Mouse (Mus musculus): ENCODE results near the gene Anks1. TPM values are rescaled to one million over a fixed set of nuclear protein-coding genes. Genes with fewer than 3 reads are reported as not detected.

Gene Anks1
- polyA plus RNA-seq, 1 experiment from 2014 or later = 11.5 TPM

DNA sequence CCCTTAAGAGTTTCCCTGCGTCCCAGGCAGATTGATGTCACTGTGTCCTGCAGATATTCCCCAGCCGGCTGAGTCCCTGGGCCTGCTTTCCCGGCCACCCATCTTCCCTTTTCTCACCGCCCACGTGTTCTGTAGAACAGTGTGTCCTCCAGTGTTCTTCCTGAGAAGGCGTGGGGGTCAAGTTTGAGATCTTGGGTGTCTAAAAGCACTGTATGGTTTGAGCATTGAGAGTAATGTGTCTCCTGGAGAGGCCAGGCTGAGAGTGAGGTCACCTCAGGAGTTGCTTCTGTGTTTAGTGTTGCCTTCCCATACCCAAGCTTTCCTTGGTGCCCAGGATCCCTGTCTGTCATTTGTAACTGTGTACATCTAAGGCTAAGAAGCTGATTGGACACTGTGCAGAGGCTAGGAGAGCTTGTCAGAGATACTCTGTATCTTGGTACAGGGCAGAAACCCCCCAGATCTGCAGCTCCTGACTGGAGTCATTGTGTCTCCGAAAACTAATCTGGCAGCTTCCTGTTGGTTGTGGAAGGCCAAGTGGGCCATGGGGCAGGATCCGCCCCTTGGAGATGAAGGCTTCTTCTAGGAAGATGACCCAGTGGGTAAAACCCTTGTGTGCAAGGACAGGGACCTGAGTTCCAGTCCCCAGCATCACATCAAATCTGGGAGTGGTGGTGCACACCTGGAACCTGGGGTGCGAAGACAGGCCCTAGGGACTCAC lies 59.1 kb downstream of the Anks1 start:
- peaks cover 74% of the 10 kb centered on the region for H3K4me1 ChIP-seq (replicated peaks)
- H3K9ac ChIP-seq = no peak overlapping the region; the same call in 1 of the 2 replicates
- no peak overlapping the region for H3K4me2 ChIP-seq
- H3K36me3 ChIP-seq = no peaks in the 10 kb centered on the region
- WGBS = 68% methylated on average over 9 of the region's 9 CpGs
- no peak overlapping the region for H3K4me3 ChIP-seq
- ATAC-seq (ENCODE audit: insufficient number of reproducible peaks, low FRiP score) = no peak
- no peaks in the 10 kb centered on the region for H3K27me3 ChIP-seq (replicated peaks)
- no peaks in the 10 kb centered on the region for H3K9me3 ChIP-seq (replicated peaks)
- no peak overlapping the region; the same call in 1 of the 2 replicates for H3K27ac ChIP-seq (ENCODE audit: poor library complexity, severe bottlenecking)

DNA sequence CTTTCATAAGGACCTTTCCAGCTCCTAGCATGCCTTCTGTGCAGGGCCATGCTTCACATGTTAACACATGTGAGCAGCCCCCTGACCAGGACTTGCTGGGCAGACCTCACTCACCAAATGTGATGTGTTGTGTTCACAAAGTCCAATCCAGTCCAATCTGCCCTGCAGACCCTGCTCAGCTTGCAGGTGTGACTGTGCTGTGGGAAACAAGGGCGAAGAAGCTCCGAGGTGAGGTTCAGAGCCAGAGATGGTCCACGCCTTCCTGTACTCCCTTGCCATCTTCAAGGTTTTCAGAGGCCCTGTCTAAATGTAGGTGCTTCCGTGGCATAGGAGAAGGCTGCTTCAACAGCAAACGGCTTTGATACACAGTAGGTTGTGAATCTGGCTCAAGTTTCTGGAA lies 59.8 kb downstream of the Anks1 start:
- H3K36me3 ChIP-seq = no peaks in the 10 kb centered on the region
- no peak overlapping the region for H3K4me2 ChIP-seq
- no peaks in the 10 kb centered on the region for H3K9me3 ChIP-seq (replicated peaks)
- no peak overlapping the region for H3K4me3 ChIP-seq
- H3K4me1 ChIP-seq (replicated peaks) = peaks cover 73% of the 10 kb centered on the region
- H3K9ac ChIP-seq = no peak overlapping the region
- 87% methylated on average over 5 of the region's 5 CpGs for WGBS
- H3K27ac ChIP-seq (ENCODE audit: poor library complexity, severe bottlenecking) = no peak overlapping the region
- no peak for ATAC-seq (ENCODE audit: insufficient number of reproducible peaks, low FRiP score)
- no peaks in the 10 kb centered on the region for H3K27me3 ChIP-seq (replicated peaks)

DNA sequence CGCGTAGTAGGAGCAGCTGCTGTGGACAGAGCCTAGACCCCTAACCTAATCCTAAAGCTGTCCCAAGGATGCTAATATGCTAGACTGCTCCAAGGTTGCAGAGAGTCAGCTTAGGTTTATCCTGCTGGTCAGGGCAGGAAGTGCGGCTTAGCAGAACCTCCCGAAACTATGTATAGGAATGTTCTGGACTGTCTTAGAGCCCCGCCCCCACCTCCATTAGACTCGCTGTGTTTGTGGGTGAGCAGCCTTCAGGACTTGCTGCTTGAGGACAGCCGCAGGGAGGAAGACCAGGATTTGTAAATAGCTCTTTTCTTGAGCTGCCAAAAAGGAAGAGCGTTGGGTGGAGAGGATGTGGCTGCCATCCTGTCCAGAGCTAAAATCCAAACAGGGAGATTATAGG lies 60.3 kb downstream of the Anks1 start:
- 71% methylated on average over 8 of the region's 8 CpGs for WGBS
- ATAC-seq (ENCODE audit: insufficient number of reproducible peaks, low FRiP score) = peak; percentile 44; the same call in 1 of the 2 replicates

DNA sequence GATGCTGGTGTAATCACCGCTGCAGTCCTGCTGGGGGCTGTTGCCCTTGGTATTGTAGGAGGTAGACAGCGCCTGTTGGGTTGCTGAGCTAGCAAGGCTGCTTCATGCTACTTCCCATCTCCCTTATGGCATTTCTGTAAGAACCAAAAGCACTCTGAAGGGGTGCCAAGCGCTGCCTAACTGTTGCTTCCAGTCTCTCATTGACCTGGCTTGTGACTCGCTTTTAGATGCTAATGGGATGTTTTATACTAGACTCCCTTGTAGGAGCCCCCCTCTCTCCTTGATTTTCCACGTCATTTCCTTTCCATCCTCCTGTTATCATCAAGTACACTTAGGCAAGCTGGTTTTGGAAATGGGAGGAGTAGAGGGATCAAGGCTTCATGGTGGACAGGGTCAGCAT lies 60.8 kb downstream of the Anks1 start:
- Histone ChIP-seq H3K4me1 (replicated peaks) (peaks cover 68% of the 10 kb centered on the region), H3K4me3 (no peak overlapping the region), H3K36me3 (no peaks in the 10 kb centered on the region), H3K27ac (ENCODE audit: poor library complexity, severe bottlenecking) (peak overlapping the region; percentile 61), H3K9ac (no peak overlapping the region), H3K27me3 (replicated peaks) (no peaks in the 10 kb centered on the region), H3K9me3 (replicated peaks) (no peaks in the 10 kb centered on the region), H3K4me2 (no peak overlapping the region)
- 76% methylated on average over 5 of the region's 5 CpGs for WGBS
- no peak for ATAC-seq (ENCODE audit: insufficient number of reproducible peaks, low FRiP score)

More for the DNA sequence above, 60.3 kb downstream of the Anks1 start:
- H3K27ac ChIP-seq (ENCODE audit: poor library complexity, severe bottlenecking) = peak overlapping the region; percentile 61
- no peaks in the 10 kb centered on the region for H3K36me3 ChIP-seq
- H3K9me3 ChIP-seq (replicated peaks) = no peaks in the 10 kb centered on the region
- H3K9ac ChIP-seq = no peak overlapping the region
- no peak overlapping the region for H3K4me2 ChIP-seq
- H3K27me3 ChIP-seq (replicated peaks) = no peaks in the 10 kb centered on the region
- peaks cover 73% of the 10 kb centered on the region for H3K4me1 ChIP-seq (replicated peaks)
- H3K4me3 ChIP-seq = no peak overlapping the region

DNA sequence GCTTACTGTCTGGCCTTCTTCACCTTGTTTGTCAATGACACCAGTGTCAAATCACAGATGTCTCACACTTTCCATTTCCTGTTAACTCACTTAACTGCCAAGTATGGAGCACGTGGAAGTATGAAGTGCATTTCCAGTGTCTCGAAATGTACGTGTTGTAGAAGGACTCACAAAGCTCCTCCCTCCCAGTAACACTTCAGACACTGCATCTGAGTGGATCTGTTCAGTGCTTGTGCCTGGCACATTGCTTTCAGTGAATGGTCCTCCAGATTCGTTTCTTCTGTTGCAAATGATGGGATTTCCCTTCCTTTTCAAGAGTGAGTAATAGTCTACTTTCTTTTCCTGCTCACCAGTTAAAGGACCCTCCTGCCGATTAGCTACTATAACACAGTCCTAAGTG lies 61.2 kb downstream of the Anks1 start:
- WGBS = 63% methylated on average over 5 of the region's 5 CpGs
- no peak overlapping the region for H3K4me2 ChIP-seq
- no peaks in the 10 kb centered on the region for H3K9me3 ChIP-seq (replicated peaks)
- H3K4me3 ChIP-seq = no peak overlapping the region
- ATAC-seq (ENCODE audit: insufficient number of reproducible peaks, low FRiP score) = no peak
- peaks cover 68% of the 10 kb centered on the region for H3K4me1 ChIP-seq (replicated peaks)
- peak overlapping the region; percentile 61; the same call in 1 of the 2 replicates for H3K27ac ChIP-seq (ENCODE audit: poor library complexity, severe bottlenecking)
- H3K27me3 ChIP-seq (replicated peaks) = no peaks in the 10 kb centered on the region
- H3K9ac ChIP-seq = no peak overlapping the region
- peaks cover 3% of the 10 kb centered on the region; the same call in 1 of the 2 replicates for H3K36me3 ChIP-seq

DNA sequence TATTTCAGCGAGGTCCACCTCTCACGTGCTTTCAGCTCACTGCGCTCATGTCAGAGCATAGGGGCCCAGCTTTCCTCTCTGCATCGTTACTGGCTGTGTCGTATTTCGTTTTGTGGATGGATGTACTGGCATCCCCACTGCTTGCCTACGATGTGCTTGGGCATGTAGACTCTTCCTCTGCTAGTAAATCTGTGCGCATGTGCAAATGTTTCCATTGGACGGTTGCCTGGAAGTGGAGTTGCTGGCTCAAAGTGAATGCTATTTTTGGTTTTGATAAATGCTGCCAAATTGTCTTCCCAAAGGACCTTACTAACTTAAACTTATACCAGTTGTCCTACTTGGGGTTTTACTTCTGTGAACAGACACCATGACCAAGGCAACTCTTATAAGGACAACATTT lies 62.4 kb downstream of the Anks1 start:
- 73% methylated on average over 9 of the region's 9 CpGs for WGBS
- ATAC-seq (ENCODE audit: insufficient number of reproducible peaks, low FRiP score) = no peak

DNA sequence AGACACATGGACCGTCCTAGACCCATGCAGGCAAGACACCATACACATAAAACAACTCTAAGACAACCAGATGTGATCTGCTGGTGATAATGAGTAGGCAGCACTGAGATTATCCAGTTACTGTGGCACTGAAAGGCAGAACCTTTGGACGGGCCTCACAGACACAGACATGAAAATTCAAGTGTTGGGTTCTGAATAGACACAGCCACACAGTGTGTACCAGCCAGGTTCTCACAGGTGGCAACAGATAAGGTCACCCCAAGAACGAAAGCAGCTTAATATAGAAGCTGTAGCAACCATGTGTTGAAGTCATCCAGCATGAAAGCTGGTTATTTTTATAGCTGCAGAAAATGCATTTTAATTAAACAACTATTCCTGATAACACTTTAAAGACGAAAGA lies 64.2 kb downstream of the Anks1 start:
- H3K4me1 ChIP-seq (replicated peaks) = peaks cover 51% of the 10 kb centered on the region

More for the DNA sequence above, 62.4 kb downstream of the Anks1 start:
- H3K9me3 ChIP-seq (replicated peaks) = no peaks in the 10 kb centered on the region
- no peaks in the 10 kb centered on the region for H3K27me3 ChIP-seq (replicated peaks)
- H3K4me3 ChIP-seq = no peak overlapping the region
- H3K4me1 ChIP-seq (replicated peaks) = peaks cover 64% of the 10 kb centered on the region
- H3K36me3 ChIP-seq = peaks cover 11% of the 10 kb centered on the region
- H3K4me2 ChIP-seq = no peak overlapping the region
- 0 out of 2 replicates have a peak overlapping the region, but pooled peaks have one; percentile 9 for H3K27ac ChIP-seq (ENCODE audit: poor library complexity, severe bottlenecking)
- H3K9ac ChIP-seq = no peak overlapping the region

DNA sequence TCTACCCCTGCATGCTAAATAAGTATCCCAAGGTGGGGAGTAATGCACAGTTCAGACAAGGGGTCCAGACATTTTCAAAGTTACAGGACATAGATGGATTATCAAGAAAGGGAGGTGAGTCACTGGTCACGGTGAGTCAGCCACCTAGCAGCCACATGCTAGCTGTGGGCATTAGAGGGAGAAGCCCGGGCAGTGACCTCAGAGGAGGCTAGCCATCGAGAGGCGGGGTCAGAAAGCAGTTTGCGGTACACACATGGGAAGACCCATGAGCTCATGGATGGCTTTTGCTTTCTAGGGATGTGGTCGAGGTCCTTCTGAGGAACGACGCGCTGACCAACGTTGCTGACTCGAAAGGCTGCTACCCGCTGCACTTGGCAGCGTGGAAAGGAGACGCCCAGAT lies 67.2 kb downstream of the Anks1 start:
- WGBS = 86% methylated on average over 14 of the region's 14 CpGs
- ATAC-seq (ENCODE audit: insufficient number of reproducible peaks, low FRiP score) = no peak

More for the DNA sequence above, 64.2 kb downstream of the Anks1 start:
- H3K9me3 ChIP-seq (replicated peaks) = no peaks in the 10 kb centered on the region
- no peaks in the 10 kb centered on the region for H3K27me3 ChIP-seq (replicated peaks)
- H3K27ac ChIP-seq (ENCODE audit: poor library complexity, severe bottlenecking) = peak overlapping the region; percentile 26; the same call in 1 of the 2 replicates
- no peak for ATAC-seq (ENCODE audit: insufficient number of reproducible peaks, low FRiP score)
- no peak overlapping the region for H3K4me3 ChIP-seq
- peaks cover 28% of the 10 kb centered on the region for H3K36me3 ChIP-seq
- no peak overlapping the region for H3K9ac ChIP-seq
- 52% methylated on average over 4 of the region's 4 CpGs for WGBS
- no peak overlapping the region for H3K4me2 ChIP-seq

DNA sequence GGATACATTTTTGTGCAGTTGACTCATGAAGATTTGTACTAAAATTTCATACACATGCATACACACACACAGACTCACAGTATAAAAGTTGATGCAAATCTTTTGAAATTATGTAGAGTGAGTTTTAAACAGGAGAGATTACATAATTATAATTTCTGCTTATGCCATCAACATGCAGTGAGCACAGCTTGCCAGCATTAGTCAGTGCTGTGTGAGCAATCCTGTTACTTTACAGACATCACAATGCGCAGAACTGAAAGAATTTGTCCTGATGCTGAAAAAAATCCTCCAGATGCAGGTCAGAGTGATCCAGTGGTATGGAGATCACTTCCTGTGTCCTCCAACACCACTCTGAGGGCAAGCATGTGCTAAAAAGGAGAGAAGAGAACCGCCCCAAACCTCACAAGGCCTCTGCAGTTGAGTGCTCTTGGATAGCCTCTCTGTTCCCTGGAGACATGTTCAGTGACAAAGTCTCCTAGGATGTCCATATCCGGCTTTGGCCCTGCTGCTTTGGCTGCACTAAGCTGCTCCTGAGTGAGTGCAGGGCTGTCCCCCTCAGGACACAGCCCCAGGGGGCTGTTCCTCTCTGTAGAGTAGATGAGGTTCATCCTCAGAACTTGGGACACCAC lies 68.0 kb downstream of the Anks1 start:
- Histone ChIP-seq H3K9me3 (replicated peaks) (no peaks in the 10 kb centered on the region), H3K9ac (no peak overlapping the region), H3K4me3 (no peak overlapping the region), H3K36me3 (peaks cover 35% of the 10 kb centered on the region), H3K27me3 (replicated peaks) (no peaks in the 10 kb centered on the region), H3K4me1 (replicated peaks) (peaks cover 16% of the 10 kb centered on the region), H3K4me2 (no peak overlapping the region), H3K27ac (ENCODE audit: poor library complexity, severe bottlenecking) (no peak overlapping the region)
- no peak for ATAC-seq (ENCODE audit: insufficient number of reproducible peaks, low FRiP score)
- 83% methylated on average over 3 of the region's 3 CpGs for WGBS

More for the DNA sequence above, 67.2 kb downstream of the Anks1 start:
- H3K4me3 ChIP-seq = no peak overlapping the region
- no peak overlapping the region for H3K27ac ChIP-seq (ENCODE audit: poor library complexity, severe bottlenecking)
- H3K4me1 ChIP-seq (replicated peaks) = peaks cover 22% of the 10 kb centered on the region
- H3K9me3 ChIP-seq (replicated peaks) = no peaks in the 10 kb centered on the region
- H3K9ac ChIP-seq = no peak overlapping the region
- H3K4me2 ChIP-seq = no peak overlapping the region
- peaks cover 35% of the 10 kb centered on the region for H3K36me3 ChIP-seq
- H3K27me3 ChIP-seq (replicated peaks) = no peaks in the 10 kb centered on the region

DNA sequence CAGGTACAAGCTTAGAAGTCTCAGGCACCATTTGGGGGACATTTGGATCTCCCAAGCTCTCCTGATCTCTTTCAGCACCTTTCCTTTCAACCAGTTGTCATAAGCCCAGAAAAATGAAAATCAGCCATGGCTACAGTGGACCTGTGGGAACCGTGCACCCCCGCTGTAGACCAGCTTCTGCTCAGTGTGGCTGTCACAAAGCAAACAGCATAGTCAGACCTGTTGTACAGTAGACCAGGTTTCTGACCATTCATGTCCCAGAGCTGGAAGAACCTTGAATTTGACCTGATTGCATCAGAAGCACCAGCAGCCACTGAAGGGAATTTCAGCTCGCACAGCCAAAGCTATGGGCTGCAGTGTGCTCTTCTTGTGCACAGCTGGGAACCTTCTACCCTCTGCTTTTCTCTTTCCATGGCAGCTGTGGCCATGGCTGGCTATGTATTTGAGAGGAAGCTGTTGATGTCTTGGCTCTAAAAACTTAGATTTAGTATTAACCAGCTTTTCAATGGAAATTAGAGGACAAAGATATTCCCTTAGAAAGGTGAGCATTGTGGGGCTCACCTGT lies 71.4 kb downstream of the Anks1 start:
- WGBS = 92% methylated on average over 3 of the region's 3 CpGs

DNA sequence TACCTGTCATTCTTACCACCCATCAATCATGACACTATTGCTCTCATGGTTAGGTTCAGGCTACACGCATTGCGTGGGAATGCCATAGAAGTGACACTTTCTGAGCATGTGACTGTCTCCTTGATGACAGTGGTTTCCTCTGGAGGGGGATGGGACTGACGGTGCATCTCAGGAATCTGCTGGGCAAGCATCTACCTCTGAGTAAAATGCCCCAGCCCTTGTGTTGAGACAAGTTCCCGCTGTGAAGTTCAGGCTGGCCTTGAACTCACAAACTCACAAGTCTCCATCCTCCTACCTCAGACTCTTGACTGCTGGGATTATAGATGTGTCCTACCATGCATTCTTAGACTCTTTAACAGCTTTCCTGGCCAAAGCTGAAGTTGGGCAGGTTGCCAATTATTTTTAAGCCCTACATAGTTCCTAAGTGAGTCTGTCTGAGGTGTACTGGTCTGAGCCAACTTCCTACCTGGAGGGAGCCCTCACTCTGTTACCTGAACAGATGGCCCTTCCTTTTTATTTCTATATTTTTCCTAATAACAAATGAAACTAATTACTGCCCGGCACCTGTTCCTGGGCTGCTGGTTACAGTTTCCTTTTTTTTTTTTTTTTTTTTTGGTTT lies 72.5 kb downstream of the Anks1 start:
- H3K27me3 ChIP-seq (replicated peaks) = no peaks in the 10 kb centered on the region
- H3K9ac ChIP-seq = no peak overlapping the region
- no peak overlapping the region for H3K4me2 ChIP-seq
- no peak overlapping the region for H3K27ac ChIP-seq (ENCODE audit: poor library complexity, severe bottlenecking)
- H3K4me1 ChIP-seq (replicated peaks) = no peaks in the 10 kb centered on the region
- H3K9me3 ChIP-seq (replicated peaks) = no peaks in the 10 kb centered on the region
- ATAC-seq (ENCODE audit: insufficient number of reproducible peaks, low FRiP score) = no peak
- peaks cover 39% of the 10 kb centered on the region for H3K36me3 ChIP-seq
- H3K4me3 ChIP-seq = no peak overlapping the region
- 76% methylated on average over 5 of the region's 5 CpGs for WGBS

More for the DNA sequence above, 71.4 kb downstream of the Anks1 start:
- H3K4me2 ChIP-seq = no peak overlapping the region
- H3K4me3 ChIP-seq = no peak overlapping the region
- no peaks in the 10 kb centered on the region for H3K27me3 ChIP-seq (replicated peaks)
- ATAC-seq (ENCODE audit: insufficient number of reproducible peaks, low FRiP score) = no peak
- no peaks in the 10 kb centered on the region for H3K9me3 ChIP-seq (replicated peaks)
- H3K4me1 ChIP-seq (replicated peaks) = no peaks in the 10 kb centered on the region
- H3K27ac ChIP-seq (ENCODE audit: poor library complexity, severe bottlenecking) = no peak overlapping the region
- H3K36me3 ChIP-seq = peaks cover 37% of the 10 kb centered on the region
- no peak overlapping the region for H3K9ac ChIP-seq

All from heart, embryonic 12.5 days (tissue).